ENCODE assay signal across 25 mouse cellular contexts in the genomic region with DNA sequence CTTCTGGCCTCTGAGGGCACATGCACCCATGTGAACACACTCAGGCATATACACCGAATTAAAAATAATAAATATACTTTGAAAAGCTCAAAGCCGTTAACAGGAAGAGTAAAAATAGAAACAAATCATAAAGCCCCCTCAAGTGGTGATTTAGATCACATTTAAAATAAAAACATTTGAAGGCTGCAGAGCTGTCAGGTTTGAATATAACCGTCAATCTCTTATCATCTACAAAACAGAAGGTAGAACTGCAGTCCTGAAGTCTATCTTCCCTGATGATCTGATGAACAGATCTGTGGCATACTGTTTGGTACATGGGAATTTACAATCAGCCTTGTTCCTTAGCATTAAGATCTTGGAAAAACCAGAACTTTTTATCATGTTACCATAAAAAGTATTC.
"Had no signal": no experiment of that assay in that cellular context is flagged by ENCODE, and none has a peak within 500 bp of the region (broad histone marks: within the 10 kb centered on the region; RNA-seq: fewer than 3 reads in every experiment).

No protein-coding gene starts in this region.

- H3K4me2 ChIP-seq: embryonic facial prominence, embryonic 12.5 days; embryonic facial prominence, embryonic 13.5 days; embryonic facial prominence, embryonic 15.5 days; forebrain, embryonic 12.5 days; forebrain, embryonic 13.5 days; forebrain, embryonic 15.5 days had no signal

- H3K27ac ChIP-seq: embryonic facial prominence, embryonic 10.5 days; embryonic facial prominence, embryonic 12.5 days; embryonic facial prominence, embryonic 13.5 days; embryonic facial prominence, embryonic 15.5 days; forebrain, embryonic 10.5 days; forebrain, embryonic 12.5 days; forebrain, embryonic 13.5 days; forebrain, embryonic 15.5 days; gastrocnemius, adult 2 months; heart, adult 2 months had no signal

- DNase-seq: cerebellum, adult 9-11 months; cerebellum, postnatal 10 days; cerebellum, postnatal 14 days; cerebellum, postnatal 25 days; cerebellum, postnatal 36 days; embryo, embryonic 11 days; forebrain, postnatal 0 days; gastrocnemius, adult 2 months; gastrocnemius, postnatal 10 days; gastrocnemius, postnatal 14 days; gastrocnemius, postnatal 25 days; gastrocnemius, postnatal 36 days; heart, adult 18-20 months; heart, adult 2 months had no signal

- H3K27me3 ChIP-seq: embryonic facial prominence, embryonic 12.5 days; embryonic facial prominence, embryonic 13.5 days; embryonic facial prominence, embryonic 15.5 days; forebrain, embryonic 12.5 days; forebrain, embryonic 13.5 days; forebrain, embryonic 15.5 days had no signal

- H3K9ac ChIP-seq: embryonic facial prominence, embryonic 12.5 days; embryonic facial prominence, embryonic 13.5 days; embryonic facial prominence, embryonic 15.5 days; forebrain, embryonic 12.5 days; forebrain, embryonic 13.5 days; forebrain, embryonic 15.5 days; forebrain, postnatal 0 days had no signal

- H3K4me3 ChIP-seq: embryonic facial prominence, embryonic 10.5 days; embryonic facial prominence, embryonic 12.5 days; embryonic facial prominence, embryonic 13.5 days; embryonic facial prominence, embryonic 15.5 days; erythroblast, embryonic 14.5 days; forebrain, embryonic 10.5 days; forebrain, embryonic 12.5 days; forebrain, embryonic 13.5 days; forebrain, embryonic 15.5 days; gastrocnemius, adult 2 months; heart, adult 2 months had no signal

- H3K9me3 ChIP-seq: embryonic facial prominence, embryonic 10.5 days; embryonic facial prominence, embryonic 12.5 days; embryonic facial prominence, embryonic 13.5 days; embryonic facial prominence, embryonic 15.5 days; forebrain, embryonic 10.5 days; forebrain, embryonic 12.5 days; forebrain, embryonic 13.5 days; forebrain, embryonic 15.5 days had no signal

- ATAC-seq: forebrain, embryonic 13.5 days; forebrain, embryonic 14.5 days; forebrain, embryonic 15.5 days; forebrain, embryonic 16.5 days; forebrain, postnatal 0 days had no signal

- H3K4me1 ChIP-seq: embryonic facial prominence, embryonic 10.5 days; embryonic facial prominence, embryonic 12.5 days; embryonic facial prominence, embryonic 15.5 days; forebrain, embryonic 10.5 days; forebrain, embryonic 12.5 days; forebrain, embryonic 13.5 days; forebrain, embryonic 15.5 days had no signal
